Mouse (Mus musculus) 3T3-L1 (cell line): ENCODE results near the gene Kif15.

Experiments used
- DNase-seq: peaks from one replicate; pipeline ENCODE4 v3.0.0-alpha.2; 2015; ENCODE audit warnings: low read depth, low spot score

Gene Kif15

GRCm38 (mm10) chr9:122950643-122951475, at the start of gene Kif15, which contains the start of gene 1110059G10Rik:
TSS of gene Kif15 (plus strand) at chr9:122951046.
TSS of gene 1110059G10Rik (minus strand) at chr9:122951000.
- DNase-seq: peak; percentile 88

GRCm38 (mm10) chr9:122901047-122901446, 49.8 kb upstream of the Kif15 start:
- DNase-seq: no peak

GRCm38 (mm10) chr9:122902717-122903535, 47.9 kb upstream of the Kif15 start:
- no peak for DNase-seq

GRCm38 (mm10) chr9:122922436-122922835, 28.4 kb upstream of the Kif15 start:
- DNase-seq: no peak

GRCm38 (mm10) chr9:122922936-122923381, 27.9 kb upstream of the Kif15 start, which contains the start of gene Zfp105:
TSS of gene Zfp105 (plus strand) at chr9:122923072.
- DNase-seq: no peak

- DNase-seq: no peak
Measured at GRCm38 (mm10) chr9:122928915-122929314, 21.9 kb upstream of the Kif15 start.

GRCm38 (mm10) chr9:122998406-122999192, 47.8 kb downstream of the Kif15 start:
- no peak for DNase-seq

GRCm38 (mm10) chr9:122999193-122999586, 48.3 kb downstream of the Kif15 start:
- no peak for DNase-seq

- DNase-seq: no peak
Measured at GRCm38 (mm10) chr9:123004718-123005117, 53.9 kb downstream of the Kif15 start.

- peak; percentile 34 for DNase-seq
Measured at GRCm38 (mm10) chr9:123006071-123006470, 55.2 kb downstream of the Kif15 start.

- peak; percentile 83 for DNase-seq
Measured at GRCm38 (mm10) chr9:123020995-123021631, 70.3 kb downstream of the Kif15 start, which contains the start of gene Tmem42. TSS of gene Tmem42 (plus strand) at chr9:123021326.

GRCm38 (mm10) chr9:123021636-123022379, 71.0 kb downstream of the Kif15 start:
- peak; percentile 25 for DNase-seq

- peak; percentile 92 for DNase-seq
Measured at GRCm38 (mm10) chr9:123024201-123024600, 73.4 kb downstream of the Kif15 start.

GRCm38 (mm10) chr9:123031496-123032246, 80.8 kb downstream of the Kif15 start:
- no peak for DNase-seq

- no peak for DNase-seq
Measured at GRCm38 (mm10) chr9:123034426-123034825, 83.6 kb downstream of the Kif15 start, which contains the start of gene Tgm4. TSS of gene Tgm4 (plus strand) at chr9:123034726.

GRCm38 (mm10) chr9:123047665-123048064, 96.8 kb downstream of the Kif15 start:
- DNase-seq: no peak

GRCm38 (mm10) chr9:123058724-123059292, 108.0 kb downstream of the Kif15 start:
- no peak for DNase-seq

GRCm38 (mm10) chr9:123060172-123060571, 109.3 kb downstream of the Kif15 start:
- DNase-seq: no peak
